Mouse (Mus musculus) erythroblast, embryonic 14.5 days (primary cell): ENCODE measurements around the gene Nts. TPM values are rescaled to one million over a fixed set of nuclear protein-coding genes. Genes with fewer than 3 reads are reported as not detected.

ENCODE experiments used
- H3K27me3 ChIP-seq: 2 replicates; pipeline ENCODE4 v1.6.1; 2012; ENCODE audit warnings: inconsistent platforms; ENCODE audit not compliant: control insufficient read depth
- H3K36me3 ChIP-seq: 2 replicates; pipeline ENCODE4 v1.6.1; 2012; ENCODE audit warnings: mild to moderate bottlenecking, inconsistent platforms; ENCODE audit not compliant: control insufficient read depth
- H3K4me1 ChIP-seq: 2 replicates; pipeline ENCODE4 v1.6.1; 2012; ENCODE audit warnings: inconsistent platforms; ENCODE audit not compliant: control insufficient read depth
- H3K4me3 ChIP-seq: replicated peaks from 2 replicates; pipeline ENCODE3; 2012; ENCODE audit warnings: moderate library complexity, mild to moderate bottlenecking, inconsistent platforms
- H3K9me3 ChIP-seq: 2 replicates; pipeline ENCODE4 v1.6.1; 2012; ENCODE audit warnings: low read length, inconsistent platforms, mixed read lengths; ENCODE audit not compliant: control insufficient read depth
- GATA1 ChIP-seq: IDR thresholded peaks from 2 replicates; pipeline ENCODE4 v1.6.1; 2012; ENCODE audit warnings: low read length, inconsistent platforms, mixed read lengths
- TAL1 ChIP-seq: IDR thresholded peaks from 3 replicates; pipeline ENCODE4 v1.6.1; 2012; ENCODE audit warnings: low read length, inconsistent platforms, mixed read lengths
- polyA plus RNA-seq: library from polyadenylated mRNA; stranded (reverse); fragments of >175 nt; gene quantifications from 2 replicates; pipeline ENCODE4 v1.2.3, GENCODE M21; 2012

The Nts gene
- not detected in 2 replicates for polyA plus RNA-seq

DNA sequence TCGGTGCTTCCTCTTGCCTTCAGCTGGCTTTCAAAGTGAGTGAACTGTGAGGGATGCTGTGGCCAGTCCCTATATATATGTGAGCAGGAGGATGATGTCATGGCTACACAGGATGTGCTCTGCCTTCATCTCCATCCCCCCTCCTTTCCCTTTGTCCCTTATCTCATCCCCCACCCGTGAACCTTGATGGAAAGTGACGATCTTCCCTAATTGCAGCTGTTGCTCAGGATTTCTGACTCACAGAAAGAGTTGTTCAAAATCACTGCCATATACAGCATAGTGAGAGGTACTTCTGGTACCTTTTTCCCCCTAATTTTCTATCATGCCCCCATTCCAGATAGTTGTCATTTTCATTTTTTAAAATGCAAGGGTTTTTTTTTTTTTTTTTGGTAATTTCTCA, at the start of gene Nts:
Gene Nts (minus strand): TSS at position 101 of the 400 bp plus-strand sequence.
- Histone ChIP-seq H3K4me3 (no peak within 1 kb of the TSS), H3K36me3 (no peaks in the 10 kb centered on the region), H3K4me1 (no peaks in the 10 kb centered on the region), H3K27me3 (no peaks in the 10 kb centered on the region), H3K9me3 (no peaks in the 10 kb centered on the region)
- TF ChIP-seq TAL1 = no peak
- TF ChIP-seq GATA1 = no peak

GRCm38 (mm10) chr10:102527901-102528300, 37.6 kb upstream of the Nts start:
- Histone ChIP-seq H3K9me3 (no peaks in the 10 kb centered on the region), H3K4me1 (no peaks in the 10 kb centered on the region), H3K27me3 (no peaks in the 10 kb centered on the region), H3K36me3 (no peaks in the 10 kb centered on the region), H3K4me3 (no peak overlapping the region)
- no peak for TF ChIP-seq GATA1
- no peak for TF ChIP-seq TAL1

DNA sequence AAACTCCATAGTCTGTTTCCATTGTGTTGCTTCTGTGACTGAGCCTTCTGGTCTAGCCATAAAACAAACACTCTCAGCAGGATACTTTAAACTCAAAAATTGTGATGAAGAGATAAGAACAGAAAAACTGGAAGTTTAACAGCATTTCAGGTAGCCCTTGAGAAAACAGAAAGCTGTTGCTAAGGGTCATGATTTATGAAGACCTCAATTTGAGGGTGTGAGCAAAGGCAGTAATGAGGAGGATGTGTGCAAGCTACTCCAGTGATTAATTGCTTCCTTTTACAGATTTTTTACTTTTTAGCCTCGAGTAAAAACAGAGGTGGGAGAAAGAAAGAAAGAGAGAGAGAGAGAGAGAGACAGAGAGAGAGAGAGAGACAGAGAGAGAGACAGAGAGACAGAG, 23.9 kb upstream of the Nts start:
- H3K4me1 ChIP-seq = no peaks in the 10 kb centered on the region
- no peaks in the 10 kb centered on the region for H3K9me3 ChIP-seq
- no peaks in the 10 kb centered on the region for H3K36me3 ChIP-seq
- no peaks in the 10 kb centered on the region for H3K27me3 ChIP-seq
- H3K4me3 ChIP-seq = no peak overlapping the region
- TF ChIP-seq GATA1 (no peak), TAL1 (no peak)

GRCm38 (mm10) chr10:102511807-102512461, 21.6 kb upstream of the Nts start, which contains the start of gene Rassf9:
Gene Rassf9 (plus strand): TSS chr10:102512222.
- H3K27me3 ChIP-seq = no peaks in the 10 kb centered on the region
- no peaks in the 10 kb centered on the region for H3K4me1 ChIP-seq
- TF ChIP-seq TAL1 (no peak), GATA1 (no peak)
- no peaks in the 10 kb centered on the region for H3K9me3 ChIP-seq
- H3K4me3 ChIP-seq = no peak within 1 kb of the TSS
- H3K36me3 ChIP-seq = no peaks in the 10 kb centered on the region

DNA sequence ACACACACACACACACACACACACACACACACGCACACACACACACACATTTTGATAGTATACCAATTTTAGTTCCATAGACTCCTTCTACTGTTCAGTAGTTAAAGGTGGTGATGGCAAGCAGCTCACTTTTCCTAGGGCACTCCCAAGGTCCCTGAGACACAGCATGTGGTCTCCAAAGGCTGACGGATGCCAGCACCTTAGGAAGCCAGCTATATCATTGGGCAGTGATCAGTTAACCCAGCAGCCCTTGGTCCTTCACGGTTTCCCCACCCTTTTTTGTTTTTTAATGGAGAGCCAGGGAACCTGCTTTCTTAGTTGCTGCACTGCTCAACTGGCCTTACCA, 21.1 kb upstream of the Nts start:
- Histone ChIP-seq H3K4me3 (no peak overlapping the region), H3K36me3 (no peaks in the 10 kb centered on the region), H3K9me3 (no peaks in the 10 kb centered on the region), H3K4me1 (no peaks in the 10 kb centered on the region), H3K27me3 (no peaks in the 10 kb centered on the region)
- TF ChIP-seq GATA1 (no peak), TAL1 (no peak)

DNA sequence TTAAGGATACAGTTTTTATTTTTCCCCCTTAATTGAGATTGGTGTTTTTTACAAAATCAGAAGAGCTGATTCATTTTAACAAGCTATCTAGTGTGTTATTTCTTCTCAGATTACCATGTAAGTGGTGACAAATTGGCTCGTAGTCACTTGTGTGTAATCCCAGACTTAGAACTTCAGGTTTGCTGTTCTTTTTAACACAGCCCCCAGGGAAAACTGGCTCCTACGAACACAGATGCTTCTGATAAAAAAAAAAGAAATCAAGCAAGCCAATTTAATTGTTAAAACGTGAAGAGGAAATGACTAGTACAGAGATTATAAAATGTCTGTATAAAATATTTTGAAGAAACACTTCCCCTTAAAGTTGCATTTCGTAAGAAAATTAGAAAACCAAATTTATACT, 17.1 kb upstream of the Nts start:
- Histone ChIP-seq H3K4me1 (no peaks in the 10 kb centered on the region), H3K4me3 (no peak overlapping the region), H3K9me3 (no peaks in the 10 kb centered on the region; the same call in 1 of the 2 replicates), H3K36me3 (no peaks in the 10 kb centered on the region), H3K27me3 (no peaks in the 10 kb centered on the region)
- TF ChIP-seq GATA1 (no peak), TAL1 (no peak)

DNA sequence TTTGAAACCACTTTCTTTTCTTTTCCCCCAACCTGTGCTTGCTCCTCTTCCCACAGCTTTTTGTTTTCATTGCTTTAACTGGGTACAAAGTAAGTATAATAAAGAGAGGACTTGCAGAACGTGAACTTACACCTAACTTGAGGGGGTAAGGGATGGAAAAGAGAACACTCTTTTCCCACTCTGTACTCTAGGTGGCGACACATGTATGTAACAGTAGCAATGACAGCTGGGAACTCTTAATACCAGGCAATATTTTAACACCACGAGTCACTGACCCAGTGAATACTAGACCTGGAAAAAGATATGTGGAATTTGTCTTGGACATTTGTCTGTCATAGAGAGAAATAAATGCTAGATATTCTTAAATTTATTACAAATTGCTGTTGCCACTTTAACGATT, 8.5 kb upstream of the Nts start:
- no peaks in the 10 kb centered on the region for H3K4me1 ChIP-seq
- H3K36me3 ChIP-seq = no peaks in the 10 kb centered on the region
- no peak overlapping the region for H3K4me3 ChIP-seq
- TF ChIP-seq GATA1 (no peak), TAL1 (no peak)
- H3K27me3 ChIP-seq = no peaks in the 10 kb centered on the region
- no peaks in the 10 kb centered on the region for H3K9me3 ChIP-seq

DNA sequence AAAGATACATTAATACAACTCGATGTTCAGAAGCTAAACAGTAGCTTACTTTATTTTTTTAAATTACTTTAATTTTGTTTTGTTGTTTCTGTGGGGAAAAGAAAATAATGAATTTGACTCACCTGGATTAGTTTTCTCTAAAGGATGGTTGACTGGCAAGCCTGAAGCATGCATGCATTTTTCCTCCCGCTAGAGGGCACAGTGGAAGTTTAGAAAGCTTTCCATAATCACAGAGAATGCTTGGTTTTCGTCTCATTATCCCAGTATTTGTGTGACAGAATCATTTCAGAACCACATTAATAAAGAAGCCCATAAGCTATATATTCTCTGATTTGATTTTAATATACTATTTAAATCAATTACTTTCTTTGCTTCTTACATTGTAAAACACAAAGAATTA, 1.5 kb upstream of the Nts start:
- Histone ChIP-seq H3K27me3 (no peaks in the 10 kb centered on the region), H3K9me3 (no peaks in the 10 kb centered on the region), H3K4me1 (no peaks in the 10 kb centered on the region), H3K36me3 (no peaks in the 10 kb centered on the region), H3K4me3 (no peak overlapping the region)
- no peak for TF ChIP-seq TAL1
- no peak for TF ChIP-seq GATA1

DNA sequence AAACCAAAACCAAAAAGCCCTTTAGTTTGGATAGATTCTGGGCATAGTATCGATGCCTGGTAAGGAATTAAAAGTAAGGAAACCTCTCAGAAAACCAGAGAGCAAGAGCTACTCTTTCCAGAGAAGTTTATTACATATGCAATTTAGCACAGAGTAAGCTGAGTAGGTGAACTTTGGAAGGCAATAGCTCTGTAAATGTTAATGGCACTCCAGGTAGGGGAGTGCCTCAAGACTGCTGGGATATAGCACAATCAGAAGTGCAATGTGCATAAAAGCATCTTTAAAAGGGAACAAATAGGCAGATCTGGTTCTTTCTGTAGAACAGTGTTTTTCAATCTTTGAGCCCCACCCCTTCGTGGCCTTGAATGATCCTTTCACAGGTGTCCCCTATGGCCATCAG, 20.9 kb downstream of the Nts start:
- H3K27me3 ChIP-seq = no peaks in the 10 kb centered on the region
- H3K4me3 ChIP-seq = no peak overlapping the region
- no peaks in the 10 kb centered on the region for H3K9me3 ChIP-seq
- no peaks in the 10 kb centered on the region for H3K36me3 ChIP-seq
- no peaks in the 10 kb centered on the region for H3K4me1 ChIP-seq
- TF ChIP-seq GATA1 (no peak), TAL1 (no peak)

DNA sequence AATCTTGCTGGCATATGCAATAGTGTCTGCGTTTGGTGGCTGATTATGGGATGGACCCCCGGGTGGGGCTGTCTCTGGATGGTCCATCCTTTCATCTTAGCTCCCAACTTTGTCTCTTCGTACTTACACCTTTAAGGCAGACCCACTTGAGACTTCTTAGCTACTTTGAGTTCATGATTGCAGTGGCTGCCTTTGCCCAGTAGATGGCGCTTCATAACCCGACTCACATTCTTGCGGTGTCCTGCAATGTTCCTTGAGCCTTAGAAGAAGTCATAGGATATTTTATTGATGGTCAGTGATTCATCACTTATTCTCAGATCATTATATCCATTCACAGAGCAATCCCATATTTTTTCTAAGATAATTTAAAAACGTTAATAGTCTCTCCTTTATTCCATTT, 38.5 kb downstream of the Nts start:
- H3K4me3 ChIP-seq = no peak overlapping the region
- no peaks in the 10 kb centered on the region for H3K36me3 ChIP-seq
- TF ChIP-seq TAL1 (no peak), GATA1 (no peak)
- H3K4me1 ChIP-seq = no peaks in the 10 kb centered on the region
- H3K9me3 ChIP-seq = no peaks in the 10 kb centered on the region
- no peaks in the 10 kb centered on the region for H3K27me3 ChIP-seq
